Mouse (Mus musculus) embryonic facial prominence, embryonic 14.5 days (tissue): ENCODE data around the gene Rabac1. TPM values are rescaled to one million over a fixed set of nuclear protein-coding genes. Genes with fewer than 3 reads are reported as not detected.
A peak's percentile ranks its signal among the peaks of the same experiment; 100 is the strongest.

Experiments
- ATAC-seq: fragments of 200-750 bp; cut with Nextera tagmentation; 2 replicates; pipeline ENCODE4 v1.8.0; 2017; ENCODE audit warnings: low read depth, moderate number of reproducible peaks, moderate TSS enrichment
- DNase-seq: peaks from one replicate; pipeline ENCODE4 v3.0.0-alpha.2; 2015; ENCODE audit warnings: low spot score
- H3K27ac ChIP-seq: fragments of 300-500 bp; sonication (generic); replicated peaks from 2 replicates; pipeline ENCODE4 v1.5.1; 2014; ENCODE audit warnings: low read depth, mild to moderate bottlenecking, low read length, moderate library complexity
- H3K27me3 ChIP-seq: fragments of 300-500 bp; sonication (generic); replicated peaks from 2 replicates; pipeline ENCODE4 v1.6.1; 2014; ENCODE audit warnings: low read length; ENCODE audit not compliant: control insufficient read depth, insufficient read depth
- H3K36me3 ChIP-seq: fragments of 300-500 bp; sonication (generic); 2 replicates; pipeline ENCODE4 v1.6.1; 2014; ENCODE audit warnings: low read length, mixed read lengths; ENCODE audit not compliant: control insufficient read depth, insufficient read depth
- H3K4me1 ChIP-seq: fragments of 300-500 bp; sonication (generic); 2 replicates; pipeline ENCODE4 v1.6.1; 2014; ENCODE audit warnings: antibody characterized with exemption, low read length; ENCODE audit not compliant: control insufficient read depth, insufficient read depth
- H3K4me2 ChIP-seq: fragments of 300-500 bp; sonication (generic); 2 replicates; pipeline ENCODE4 v1.6.1; 2014; ENCODE audit warnings: low read depth, mild to moderate bottlenecking, low read length, moderate library complexity, mixed read lengths
- H3K4me3 ChIP-seq: fragments of 300-500 bp; sonication (generic); 2 replicates; pipeline ENCODE4 v1.5.1; 2014; ENCODE audit warnings: low read depth, mild to moderate bottlenecking, low read length
- H3K9ac ChIP-seq: fragments of 300-500 bp; sonication (generic); 2 replicates; pipeline ENCODE4 v1.6.1; 2014; ENCODE audit warnings: low read depth, mild to moderate bottlenecking, low read length, moderate library complexity, mixed read lengths
- H3K9me3 ChIP-seq: fragments of 300-500 bp; sonication (generic); 2 replicates; pipeline ENCODE4 v1.6.1; 2016; ENCODE audit warnings: low read length; ENCODE audit not compliant: control insufficient read depth
- WGBS: fragments of 180-500 bp; shearing (Covaris S2); extraction: QIAGEN DNeasy Blood & Tissue Kit; methylation state at CpG from one replicate; pipeline ENCODE4 v1.1.7; 2014; 5-methylcytosine and 5-hydroxymethylcytosine counted together
- polyA plus RNA-seq: library from polyadenylated mRNA; unstranded; fragments of >200 nt; fragmentation: Nextera tagmentation; extraction: Ambion mirVana; gene quantifications from 2 replicates; pipeline ENCODE4 v1.2.1, GENCODE M21; 2014

Gene Rabac1
- polyA plus RNA-seq, 1 experiment from 2014 or later = 219 TPM

DNA sequence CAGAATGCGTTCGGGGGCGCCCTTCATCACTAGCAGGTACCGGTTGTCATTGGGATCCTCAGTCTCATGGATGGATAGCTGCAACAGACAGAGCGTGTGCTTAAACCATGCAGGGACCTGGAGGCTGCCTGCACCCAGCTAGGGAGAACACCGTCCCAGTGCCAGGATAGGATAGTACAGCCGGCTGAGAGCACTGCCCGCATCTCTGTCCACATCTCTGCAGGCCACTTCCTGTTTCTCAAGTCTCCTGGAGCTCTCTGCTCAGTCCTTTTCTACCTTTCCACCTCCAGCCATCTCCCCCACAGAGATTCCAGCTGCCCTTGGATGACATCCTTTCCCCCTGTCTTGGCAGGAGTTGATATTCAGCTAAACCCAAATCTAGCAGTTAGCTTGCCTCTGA, 17.9 kb upstream of the Rabac1 start:
- H3K4me2 ChIP-seq = no peak overlapping the region
- WGBS = 73% methylated on average over 8 of the region's 8 CpGs
- no peaks in the 10 kb centered on the region for H3K36me3 ChIP-seq

DNA sequence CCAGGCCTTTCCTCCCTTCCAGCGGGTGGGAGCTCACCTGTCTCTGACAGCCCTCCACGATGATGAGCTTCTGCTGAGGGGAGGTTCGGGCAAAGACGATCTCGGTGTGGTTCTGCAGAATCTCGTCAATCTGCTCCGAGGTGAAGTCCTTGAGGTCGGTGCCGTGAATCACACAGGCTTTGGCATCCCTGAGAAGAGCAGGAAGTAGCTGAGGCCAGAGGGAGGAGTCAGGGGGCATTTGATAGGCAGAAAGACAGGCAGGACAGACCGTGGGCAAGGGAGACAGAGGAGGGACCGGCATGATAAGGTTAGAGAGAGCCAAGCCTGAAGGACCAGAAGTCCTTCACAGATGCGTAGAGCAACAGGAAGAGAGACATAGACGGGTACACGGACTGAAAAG, 15.4 kb upstream of the Rabac1 start:
- no peak overlapping the region for H3K4me2 ChIP-seq
- no peak overlapping the region for H3K9ac ChIP-seq
- H3K4me1 ChIP-seq = no peaks in the 10 kb centered on the region
- DNase-seq (no peak), ATAC-seq (no peak)
- H3K36me3 ChIP-seq = no peaks in the 10 kb centered on the region
- H3K4me3 ChIP-seq = no peak overlapping the region
- H3K27me3 ChIP-seq = no peaks in the 10 kb centered on the region
- H3K27ac ChIP-seq = no peak overlapping the region
- H3K9me3 ChIP-seq = no peaks in the 10 kb centered on the region
- 81% methylated on average over 14 of the region's 14 CpGs for WGBS

More for the DNA sequence above, 17.9 kb upstream of the Rabac1 start:
- H3K9ac ChIP-seq = no peak overlapping the region
- no peak overlapping the region for H3K4me3 ChIP-seq
- H3K27me3 ChIP-seq = no peaks in the 10 kb centered on the region
- H3K4me1 ChIP-seq = no peaks in the 10 kb centered on the region
- no peaks in the 10 kb centered on the region for H3K9me3 ChIP-seq
- DNase-seq = no peak
- no peak overlapping the region for H3K27ac ChIP-seq
- ATAC-seq = no peak

DNA sequence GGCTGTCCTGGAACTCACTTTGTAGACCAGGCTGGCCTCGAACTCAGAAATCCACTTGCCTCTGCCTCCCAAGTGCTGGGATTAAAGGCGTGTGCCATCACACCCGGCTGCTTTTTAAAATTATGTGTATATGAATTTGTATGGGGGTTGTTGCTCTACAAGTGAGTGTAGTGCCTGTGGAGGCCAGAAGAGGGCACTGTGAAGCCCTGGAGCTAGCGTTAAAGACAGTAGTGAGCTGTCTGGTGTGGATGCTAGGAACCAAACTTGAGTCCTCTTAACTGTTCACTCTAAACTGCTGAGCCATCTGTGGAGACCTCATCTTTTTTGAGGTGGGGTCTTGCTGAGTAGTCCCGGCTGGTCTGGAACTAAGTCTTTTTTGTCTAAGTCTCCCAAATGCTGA, 13.2 kb upstream of the Rabac1 start:
- 71% methylated on average over 5 of the region's 5 CpGs for WGBS
- ATAC-seq = no peak
- H3K9me3 ChIP-seq = no peaks in the 10 kb centered on the region
- no peaks in the 10 kb centered on the region for H3K4me1 ChIP-seq
- DNase-seq = no peak
- H3K27me3 ChIP-seq = no peaks in the 10 kb centered on the region
- no peak overlapping the region for H3K9ac ChIP-seq
- H3K4me2 ChIP-seq = no peak overlapping the region
- H3K4me3 ChIP-seq = no peak overlapping the region
- H3K27ac ChIP-seq = no peak overlapping the region
- no peaks in the 10 kb centered on the region for H3K36me3 ChIP-seq

DNA sequence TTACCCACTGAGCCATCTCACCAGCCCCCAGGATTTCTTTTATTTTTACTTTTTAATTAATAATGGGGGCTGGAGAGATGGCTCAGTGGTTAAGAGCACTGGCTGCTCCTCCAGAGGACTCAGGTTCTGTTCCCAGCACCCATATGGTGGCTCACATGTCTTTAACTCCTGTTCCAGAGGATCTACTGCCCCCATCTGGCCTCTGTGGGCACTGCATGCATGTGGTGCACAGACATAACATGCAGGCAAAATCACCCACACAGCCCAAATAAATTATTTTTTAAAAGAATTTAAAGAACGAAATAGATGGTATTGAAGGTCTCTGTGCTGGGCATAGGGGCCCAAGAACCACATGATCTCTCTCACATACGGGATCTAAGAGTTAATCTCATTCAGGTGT, 11.8 kb upstream of the Rabac1 start:
- H3K27me3 ChIP-seq = no peaks in the 10 kb centered on the region
- H3K4me2 ChIP-seq = no peak overlapping the region
- H3K9ac ChIP-seq = no peak overlapping the region
- 90% methylated on average over 2 of the region's 2 CpGs for WGBS
- H3K4me3 ChIP-seq = no peak overlapping the region
- ATAC-seq (no peak), DNase-seq (no peak)
- no peak overlapping the region for H3K27ac ChIP-seq
- H3K4me1 ChIP-seq = no peaks in the 10 kb centered on the region
- no peaks in the 10 kb centered on the region for H3K36me3 ChIP-seq
- H3K9me3 ChIP-seq = no peaks in the 10 kb centered on the region

DNA sequence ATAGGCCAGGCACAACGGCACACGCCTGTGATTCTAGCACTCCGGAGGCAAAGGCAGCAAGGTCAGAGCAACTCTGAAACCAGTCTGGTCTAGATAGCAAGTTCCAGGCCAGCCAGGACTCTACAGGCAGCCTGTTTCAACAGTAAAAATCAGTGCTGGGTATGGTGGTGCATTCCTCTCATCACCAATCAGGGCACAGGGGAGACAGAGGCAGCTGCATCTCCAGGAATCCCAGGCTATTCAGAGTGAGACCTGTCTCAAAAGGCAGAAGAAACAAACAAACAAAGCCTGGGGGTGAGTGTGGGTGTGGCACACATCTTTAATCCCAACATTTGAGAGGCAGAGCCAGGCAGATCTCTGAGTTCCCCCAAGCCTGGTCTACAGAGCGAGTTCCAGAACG, 10.8 kb upstream of the Rabac1 start:
- ATAC-seq = no peak
- Histone ChIP-seq H3K4me3 (no peak overlapping the region), H3K27ac (no peak overlapping the region), H3K27me3 (no peaks in the 10 kb centered on the region), H3K9ac (no peak overlapping the region), H3K36me3 (no peaks in the 10 kb centered on the region), H3K4me2 (no peak overlapping the region), H3K9me3 (no peaks in the 10 kb centered on the region), H3K4me1 (no peaks in the 10 kb centered on the region)
- no peak for DNase-seq
- WGBS = 81% methylated on average over 5 of the region's 5 CpGs

DNA sequence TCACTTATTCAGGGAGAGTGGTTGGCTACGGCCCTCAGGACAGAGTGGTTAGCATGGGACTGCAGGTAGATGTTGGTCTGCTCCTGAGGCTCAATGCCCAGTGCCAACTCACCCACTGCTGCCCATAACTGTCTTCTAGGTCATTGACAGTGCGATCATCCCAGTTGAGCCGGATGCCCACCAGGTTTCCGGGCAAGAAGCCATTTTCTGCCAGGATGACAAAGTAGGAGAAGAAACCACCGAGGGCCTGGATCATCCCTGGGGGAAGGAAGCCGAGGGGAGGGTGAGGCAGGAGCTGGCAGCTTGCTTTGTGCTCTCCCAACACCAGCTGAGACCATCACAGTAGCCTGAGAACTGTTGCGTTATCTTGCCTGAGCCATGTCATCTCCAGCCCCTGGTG, 7.9 kb upstream of the Rabac1 start:
- Histone ChIP-seq H3K27ac (no peak overlapping the region), H3K36me3 (no peaks in the 10 kb centered on the region), H3K27me3 (no peaks in the 10 kb centered on the region), H3K9ac (no peak overlapping the region), H3K4me2 (no peak overlapping the region), H3K9me3 (no peaks in the 10 kb centered on the region), H3K4me3 (no peak overlapping the region), H3K4me1 (no peaks in the 10 kb centered on the region)
- DNase-seq (no peak), ATAC-seq (no peak)
- 79% methylated on average over 6 of the region's 7 CpGs for WGBS

DNA sequence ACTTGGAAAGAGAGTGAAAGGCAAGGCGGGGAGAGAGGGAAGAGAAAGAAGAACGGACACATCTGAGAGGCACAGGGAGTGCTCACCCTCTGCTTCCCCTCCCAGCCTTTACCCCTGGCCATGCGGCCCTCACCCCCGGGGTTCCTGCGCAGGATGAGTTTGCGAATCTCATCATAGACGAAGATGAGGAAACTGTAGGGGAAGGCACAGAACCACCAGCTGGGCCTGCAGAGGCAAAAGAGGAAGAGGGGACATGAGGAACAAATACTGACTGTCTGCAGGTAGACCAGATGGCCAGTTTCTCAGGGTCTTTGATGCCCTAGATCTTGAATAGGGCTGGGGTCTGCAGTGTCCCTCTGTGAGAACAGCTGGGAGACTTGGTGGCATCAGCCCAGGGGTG, 6.2 kb upstream of the Rabac1 start:
- Histone ChIP-seq H3K36me3 (no peaks in the 10 kb centered on the region), H3K27ac (no peak overlapping the region), H3K9me3 (no peaks in the 10 kb centered on the region), H3K4me2 (no peak overlapping the region), H3K4me3 (no peak overlapping the region), H3K27me3 (no peaks in the 10 kb centered on the region), H3K4me1 (no peaks in the 10 kb centered on the region), H3K9ac (no peak overlapping the region)
- ATAC-seq (no peak), DNase-seq (no peak)
- WGBS = 82% methylated on average over 7 of the region's 7 CpGs

DNA sequence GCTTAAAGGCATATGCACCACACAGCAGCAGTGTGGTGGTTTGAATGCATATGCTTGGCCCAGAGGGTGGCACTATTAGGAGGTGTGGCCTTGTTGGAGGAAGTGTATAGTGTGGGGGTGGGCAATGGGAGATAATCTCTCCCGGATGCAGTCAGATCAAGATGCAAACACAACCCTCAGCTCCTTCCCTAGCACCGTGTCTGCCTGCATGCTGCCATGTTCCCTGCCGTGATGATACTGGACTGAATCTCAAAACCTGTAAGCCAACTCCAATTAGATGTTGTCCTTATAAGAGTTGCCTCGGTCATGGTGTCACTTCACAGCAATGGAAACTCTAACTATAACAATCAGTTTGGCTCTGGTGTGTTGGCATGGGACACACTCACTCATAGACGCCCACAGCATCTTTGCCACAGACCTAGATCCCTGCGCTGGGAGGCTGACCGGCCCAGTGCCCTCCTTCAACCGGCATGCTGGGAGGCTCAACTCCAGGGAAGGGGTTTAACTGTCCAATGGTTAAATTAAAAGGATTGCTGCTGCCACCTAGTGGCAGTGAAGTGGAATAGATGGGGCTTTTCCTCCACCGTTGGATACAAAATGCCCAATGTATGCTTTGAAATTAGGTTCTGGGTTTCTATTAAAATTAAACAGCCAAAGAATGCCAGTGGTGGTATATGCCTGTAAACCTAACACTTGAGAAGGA, 2.5 kb upstream of the Rabac1 start:
- H3K36me3 ChIP-seq = no peaks in the 10 kb centered on the region
- no peak for ATAC-seq
- no peak overlapping the region for H3K27ac ChIP-seq
- no peaks in the 10 kb centered on the region for H3K9me3 ChIP-seq
- 24% methylated on average over 9 of the region's 9 CpGs for WGBS
- H3K4me2 ChIP-seq = no peak overlapping the region
- DNase-seq = peak; percentile 44
- no peak overlapping the region for H3K4me3 ChIP-seq
- no peaks in the 10 kb centered on the region for H3K27me3 ChIP-seq
- H3K9ac ChIP-seq = no peak overlapping the region
- peaks cover 4% of the 10 kb centered on the region for H3K4me1 ChIP-seq

DNA sequence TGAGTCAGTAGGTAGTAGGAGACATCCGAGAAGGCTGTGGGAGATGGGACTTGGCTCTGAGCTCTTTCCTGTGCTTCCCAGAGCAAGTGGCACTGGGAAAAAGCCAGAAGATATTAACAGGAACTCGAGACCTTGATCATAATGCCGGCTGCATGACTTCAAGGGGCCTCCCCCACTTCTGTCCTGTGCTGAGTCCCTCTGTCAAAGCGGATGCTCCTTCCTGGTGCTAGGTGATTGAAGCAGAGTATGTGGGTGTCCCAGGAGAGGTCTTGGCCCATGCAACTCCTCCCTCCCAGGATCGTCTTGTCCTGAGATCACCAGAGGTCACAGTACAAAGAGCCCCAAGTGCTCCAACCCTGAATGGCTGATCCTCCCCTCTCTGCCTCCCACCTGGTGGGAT, 1.3 kb upstream of the Rabac1 start:
- DNase-seq (no peak), ATAC-seq (no peak)
- Histone ChIP-seq H3K36me3 (no peaks in the 10 kb centered on the region), H3K9ac (no peak overlapping the region), H3K4me3 (no peak overlapping the region), H3K27ac (no peak overlapping the region), H3K9me3 (no peaks in the 10 kb centered on the region), H3K27me3 (no peaks in the 10 kb centered on the region), H3K4me2 (no peak overlapping the region), H3K4me1 (peaks cover 4% of the 10 kb centered on the region)
- 65% methylated on average over 5 of the region's 5 CpGs for WGBS
